Mouse (Mus musculus) hindbrain, embryonic 13.5 days (tissue): Measurements from ENCODE around the gene Rps11. TPM values are rescaled to one million over a fixed set of nuclear protein-coding genes. Genes with fewer than 3 reads are reported as not detected.
"Not testable (repeated sequence)": the region's sequence is repeated elsewhere in the genome, so short reads cannot be mapped to it uniquely, and the experiment has no call there.

Experiments
- ATAC-seq: fragments of 200-750 bp; cut with Nextera tagmentation; 2 replicates; pipeline ENCODE4 v1.8.0; 2017; ENCODE audit warnings: moderate TSS enrichment; ENCODE audit not compliant: low FRiP score
- H3K27ac ChIP-seq: fragments of 300-500 bp; sonication (generic); 2 replicates; pipeline ENCODE4 v1.5.1; 2015; ENCODE audit warnings: inconsistent platforms, mild to moderate bottlenecking, moderate library complexity
- H3K27me3 ChIP-seq: fragments of 300-500 bp; sonication (generic); 2 replicates; pipeline ENCODE4 v1.6.1; 2015; ENCODE audit warnings: mild to moderate bottlenecking, inconsistent platforms
- H3K36me3 ChIP-seq: fragments of 300-500 bp; sonication (generic); 2 replicates; pipeline ENCODE4 v1.6.1; 2015; ENCODE audit warnings: mild to moderate bottlenecking, inconsistent platforms
- H3K4me1 ChIP-seq: fragments of 300-500 bp; sonication (generic); replicated peaks from 2 replicates; pipeline ENCODE4 v1.6.1; 2015; ENCODE audit warnings: inconsistent platforms
- H3K4me2 ChIP-seq: fragments of 300-500 bp; sonication (generic); 2 replicates; pipeline ENCODE4 v1.6.1; 2015; ENCODE audit warnings: inconsistent platforms, mild to moderate bottlenecking, moderate library complexity
- H3K4me3 ChIP-seq: fragments of 300-500 bp; sonication (generic); 2 replicates; pipeline ENCODE4 v1.5.1; 2015; ENCODE audit warnings: mild to moderate bottlenecking, inconsistent platforms
- H3K9ac ChIP-seq: fragments of 300-500 bp; sonication (generic); 2 replicates; pipeline ENCODE4 v1.6.1; 2015; ENCODE audit warnings: mild to moderate bottlenecking, inconsistent platforms
- H3K9me3 ChIP-seq: fragments of 300-500 bp; sonication (generic); 2 replicates; pipeline ENCODE4 v1.6.1; 2016; ENCODE audit warnings: inconsistent platforms
- WGBS: fragments of 180-500 bp; shearing (Covaris S2); methylation state at CpG from one replicate; pipeline ENCODE4 v1.1.7; 2015; 5-methylcytosine and 5-hydroxymethylcytosine counted together
- polyA plus RNA-seq: library from polyadenylated mRNA; unstranded; fragments of >200 nt; fragmentation: Nextera tagmentation; extraction: Ambion mirVana; gene quantifications from 2 replicates; pipeline ENCODE4 v1.2.1, GENCODE M21; 2015

The Rps11 gene
- polyA plus RNA-seq, 1 experiment from 2014 or later = 999 TPM

- no peak overlapping the region for H3K27ac ChIP-seq
- no peak overlapping the region for H3K4me2 ChIP-seq
- no peaks in the 10 kb centered on the region for H3K27me3 ChIP-seq
- no peak for ATAC-seq
- H3K4me1 ChIP-seq = no peaks in the 10 kb centered on the region
- no peak overlapping the region for H3K9ac ChIP-seq
- H3K4me3 ChIP-seq = no peak overlapping the region
- WGBS = 89% methylated on average over 2 of the region's 2 CpGs
- no peaks in the 10 kb centered on the region for H3K9me3 ChIP-seq
- peaks cover 9% of the 10 kb centered on the region for H3K36me3 ChIP-seq
Measured at GRCm38 (mm10) chr7:45113476-45113875, 10.8 kb downstream of the Rps11 start.

DNA sequence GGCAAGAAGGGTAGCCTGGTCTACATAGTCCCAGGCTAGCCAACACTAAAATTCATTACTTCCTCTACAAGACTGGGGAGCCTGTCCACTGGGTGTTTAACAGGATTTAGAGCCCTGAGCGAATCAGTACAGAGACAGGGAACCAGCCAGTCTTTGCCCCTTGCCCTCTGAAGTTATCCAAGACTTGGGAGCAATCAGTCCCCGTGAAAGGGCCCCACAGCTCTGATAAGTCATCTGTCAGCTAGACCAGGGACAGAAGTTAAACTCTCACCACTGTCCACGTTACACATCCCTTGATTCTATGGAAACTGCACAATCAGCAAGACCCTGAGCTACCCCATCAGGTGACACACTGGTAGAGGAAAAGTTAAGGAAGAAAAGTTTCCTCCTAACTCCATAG, 11.7 kb downstream of the Rps11 start:
- H3K4me3 ChIP-seq = no peak overlapping the region
- no peak overlapping the region for H3K9ac ChIP-seq
- no peaks in the 10 kb centered on the region for H3K27me3 ChIP-seq
- no peaks in the 10 kb centered on the region for H3K4me1 ChIP-seq
- 74% methylated on average over 3 of the region's 3 CpGs for WGBS
- no peak for ATAC-seq
- no peak overlapping the region for H3K4me2 ChIP-seq
- H3K9me3 ChIP-seq = no peaks in the 10 kb centered on the region
- H3K36me3 ChIP-seq = peaks cover under 1% of the 10 kb centered on the region; the same call in 1 of the 2 replicates
- H3K27ac ChIP-seq = no peak overlapping the region

DNA sequence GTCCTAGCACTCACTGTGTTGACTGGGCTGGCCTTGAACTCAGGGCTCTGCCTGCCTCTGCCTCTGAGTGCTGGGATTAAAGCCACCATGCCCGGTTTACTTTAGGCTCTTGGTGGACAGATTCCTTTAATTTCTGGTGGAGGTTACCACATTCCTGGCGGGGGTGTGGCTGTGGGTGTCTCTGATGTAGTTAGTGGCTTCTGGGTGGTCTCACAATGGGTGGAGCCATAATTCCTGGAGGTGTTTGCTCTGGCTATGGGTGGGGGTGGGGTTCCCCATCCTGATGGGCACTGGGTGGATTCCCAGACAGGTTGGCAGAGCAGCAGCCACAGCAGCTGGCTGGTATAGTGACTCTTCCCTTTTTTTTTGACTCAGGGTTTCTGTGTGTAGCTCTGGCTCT, 12.3 kb downstream of the Rps11 start:
- Histone ChIP-seq H3K4me2 (no peak overlapping the region), H3K4me3 (no peak overlapping the region), H3K27me3 (no peaks in the 10 kb centered on the region), H3K9ac (no peak overlapping the region), H3K9me3 (no peaks in the 10 kb centered on the region), H3K4me1 (no peaks in the 10 kb centered on the region), H3K27ac (no peak overlapping the region), H3K36me3 (no peaks in the 10 kb centered on the region)
- 74% methylated on average over 2 of the region's 2 CpGs for WGBS
- no peak for ATAC-seq

DNA sequence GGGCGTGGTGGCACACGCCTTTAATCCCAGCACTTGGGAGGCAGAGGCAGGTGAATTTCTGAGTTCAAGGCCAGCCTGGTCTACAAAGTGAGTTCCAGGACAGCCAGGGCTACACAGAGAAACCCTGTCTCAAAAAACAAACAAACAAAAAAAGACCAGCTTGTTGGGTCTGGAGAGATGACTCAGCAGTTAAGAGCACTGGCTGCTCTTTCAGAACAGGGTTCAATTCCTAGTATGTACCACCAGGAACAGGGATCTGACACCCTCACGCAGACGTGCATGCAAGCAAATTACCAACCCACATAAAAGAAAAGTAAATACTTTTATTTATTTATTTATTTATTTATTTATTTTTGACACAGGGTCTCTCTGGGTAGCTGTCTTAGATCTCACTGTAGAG, 14.2 kb downstream of the Rps11 start:
- not testable (repeated sequence) for H3K9ac ChIP-seq, H3K27me3 ChIP-seq, H3K36me3 ChIP-seq, H3K4me3 ChIP-seq, H3K27ac ChIP-seq, H3K4me2 ChIP-seq, H3K9me3 ChIP-seq, ATAC-seq, H3K4me1 ChIP-seq
- WGBS = 91% methylated on average over 4 of the region's 4 CpGs

- H3K27me3 ChIP-seq = no peaks in the 10 kb centered on the region
- WGBS = 52% methylated on average over 5 of the region's 5 CpGs
- no peak overlapping the region for H3K4me3 ChIP-seq
- H3K4me2 ChIP-seq = no peak overlapping the region
- H3K9ac ChIP-seq = no peak overlapping the region
- peaks cover 4% of the 10 kb centered on the region; the same call in 1 of the 2 replicates for H3K4me1 ChIP-seq
- no peaks in the 10 kb centered on the region for H3K9me3 ChIP-seq
- ATAC-seq = no peak
- H3K27ac ChIP-seq = no peak overlapping the region
- H3K36me3 ChIP-seq = no peaks in the 10 kb centered on the region
Measured at GRCm38 (mm10) chr7:45107052-45107645, 17.1 kb downstream of the Rps11 start.

GRCm38 (mm10) chr7:45106441-45106840, 17.8 kb downstream of the Rps11 start:
- no peaks in the 10 kb centered on the region for H3K9me3 ChIP-seq
- no peak overlapping the region for H3K4me2 ChIP-seq
- H3K36me3 ChIP-seq = no peaks in the 10 kb centered on the region
- H3K27me3 ChIP-seq = no peaks in the 10 kb centered on the region
- no peak for ATAC-seq
- no peak overlapping the region for H3K27ac ChIP-seq
- H3K4me1 ChIP-seq = peaks cover 4% of the 10 kb centered on the region; the same call in 1 of the 2 replicates
- no peak overlapping the region for H3K4me3 ChIP-seq
- WGBS = 19% methylated on average over 6 of the region's 6 CpGs
- H3K9ac ChIP-seq = no peak overlapping the region

DNA sequence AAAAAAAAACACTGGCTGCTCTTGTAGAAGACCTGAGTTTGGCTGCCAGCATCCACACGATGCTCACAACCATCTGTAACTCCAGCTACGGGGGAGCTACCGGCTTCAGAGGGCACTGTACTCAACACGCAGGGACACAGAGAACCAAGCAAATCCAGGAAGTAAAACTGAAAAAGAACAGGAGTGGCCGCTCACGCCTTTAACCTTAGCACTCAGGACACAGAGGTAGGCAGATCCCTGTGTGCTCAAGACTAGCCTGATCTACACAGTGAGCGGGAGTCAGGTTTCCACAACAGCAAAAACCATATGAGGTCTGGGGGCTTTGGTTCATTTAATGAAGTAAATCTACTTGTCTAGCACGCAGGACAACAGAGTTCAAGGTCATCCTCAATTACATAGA, 18.7 kb downstream of the Rps11 start:
- Histone ChIP-seq H3K27me3 (no peaks in the 10 kb centered on the region), H3K4me2 (no peak overlapping the region), H3K27ac (no peak overlapping the region), H3K4me3 (no peak overlapping the region), H3K9me3 (no peaks in the 10 kb centered on the region), H3K4me1 (peaks cover 4% of the 10 kb centered on the region; the same call in 1 of the 2 replicates), H3K36me3 (no peaks in the 10 kb centered on the region), H3K9ac (no peak overlapping the region)
- no peak for ATAC-seq
- 81% methylated on average over 8 of the region's 8 CpGs for WGBS

DNA sequence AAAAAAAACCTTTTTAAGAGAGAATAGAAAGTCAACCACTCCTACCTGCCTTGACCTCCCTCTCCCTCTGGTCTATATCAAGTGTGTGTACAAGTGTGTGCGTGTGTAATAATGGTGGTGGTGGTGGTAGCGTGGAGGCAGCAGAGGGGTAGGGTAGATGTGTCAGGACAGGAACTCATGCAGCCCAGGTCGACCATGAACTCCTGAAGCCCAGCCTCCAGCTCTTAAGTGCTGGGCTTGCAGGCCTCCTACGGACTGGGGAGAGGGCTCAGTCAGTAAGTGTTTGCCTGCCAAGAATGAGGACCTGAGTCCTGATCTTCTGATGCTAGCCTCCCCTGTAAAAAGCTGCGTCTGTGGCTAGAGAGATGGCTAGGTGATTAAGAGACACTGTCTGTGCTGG, 19.3 kb downstream of the Rps11 start:
- H3K4me1 ChIP-seq = peaks cover 4% of the 10 kb centered on the region; the same call in 1 of the 2 replicates
- H3K27ac ChIP-seq = no peak overlapping the region
- H3K9me3 ChIP-seq = no peaks in the 10 kb centered on the region
- H3K36me3 ChIP-seq = no peaks in the 10 kb centered on the region
- no peak for ATAC-seq
- H3K9ac ChIP-seq = no peak overlapping the region
- 83% methylated on average over 5 of the region's 5 CpGs for WGBS
- H3K4me3 ChIP-seq = no peak overlapping the region
- H3K4me2 ChIP-seq = no peak overlapping the region
- no peaks in the 10 kb centered on the region for H3K27me3 ChIP-seq

DNA sequence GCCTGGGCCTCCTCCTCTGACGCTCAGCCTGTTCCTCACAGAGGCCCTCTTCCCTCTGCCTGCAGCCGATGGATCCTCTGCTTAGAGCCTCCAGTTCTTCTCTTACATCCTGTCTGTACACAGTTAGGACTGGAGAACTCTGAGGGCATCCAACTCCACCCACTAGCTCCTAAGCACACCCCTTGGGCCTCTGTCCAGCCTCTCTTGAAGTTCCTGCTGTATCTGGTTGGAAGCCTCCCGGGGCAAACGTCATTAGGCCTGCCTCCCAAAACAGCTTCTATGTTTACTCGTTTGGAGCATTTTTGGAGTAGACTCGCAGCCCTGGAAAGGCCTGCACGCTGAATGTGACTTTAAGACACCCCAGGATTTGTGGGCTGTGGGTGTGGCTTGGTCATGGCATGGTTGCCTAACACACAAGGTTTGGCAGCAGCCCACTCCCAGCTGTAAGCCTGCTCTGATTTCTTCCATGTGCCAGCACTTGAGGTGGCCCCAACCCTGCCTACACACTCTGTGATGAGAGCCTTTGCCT, 20.5 kb downstream of the Rps11 start, which contains the start of gene Fcgrt:
Gene Fcgrt (minus strand): TSS at position 200 of the 529 bp plus-strand sequence.
- Histone ChIP-seq H3K9me3 (no peaks in the 10 kb centered on the region), H3K4me3 (peak within 1 kb of the TSS; percentile 9; the same call in 1 of the 2 replicates), H3K36me3 (no peaks in the 10 kb centered on the region), H3K9ac (peak within 1 kb of the TSS; percentile 24; the same call in 1 of the 2 replicates), H3K27ac (no peak within 1 kb of the TSS), H3K27me3 (no peaks in the 10 kb centered on the region), H3K4me1 (peaks cover 4% of the 10 kb centered on the region; the same call in 1 of the 2 replicates), H3K4me2 (no peak within 1 kb of the TSS)
- 76% methylated on average over 7 of the region's 7 CpGs for WGBS
- no peak for ATAC-seq

DNA sequence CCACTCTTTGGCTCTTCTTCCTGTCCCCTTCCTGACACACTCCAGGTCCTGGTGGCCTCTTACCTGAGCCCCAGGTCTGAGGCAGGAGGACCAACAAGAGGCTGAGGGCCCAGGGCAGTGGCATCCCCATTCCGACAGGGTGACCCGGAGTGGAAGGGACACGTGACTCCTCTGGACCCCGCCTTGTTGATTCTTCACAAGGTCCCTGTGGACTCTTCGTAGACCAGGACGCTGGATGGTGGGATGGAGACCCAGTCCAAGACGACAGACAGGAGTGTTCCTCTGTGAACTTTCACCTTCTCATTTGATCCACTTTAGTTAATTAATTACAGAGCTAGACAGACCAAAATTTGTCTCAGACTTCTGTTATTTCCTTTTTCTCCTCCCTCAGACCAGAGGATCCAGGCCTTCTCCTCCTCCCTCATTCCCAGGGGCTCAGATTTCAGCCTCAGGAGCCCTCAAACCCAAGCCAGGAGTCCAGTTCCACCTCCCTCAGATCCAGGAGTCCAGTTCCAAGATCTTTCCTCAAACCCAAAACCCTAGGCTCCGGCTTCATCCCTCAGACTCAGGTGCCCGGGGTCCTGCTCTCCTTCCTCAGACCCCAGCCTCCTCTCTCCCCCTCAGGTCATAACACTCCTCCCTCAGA, 21.2 kb downstream of the Rps11 start:
- no peak overlapping the region for H3K4me2 ChIP-seq
- H3K27me3 ChIP-seq = no peaks in the 10 kb centered on the region
- no peaks in the 10 kb centered on the region for H3K36me3 ChIP-seq
- peak overlapping the region; percentile 9; the same call in 1 of the 2 replicates for H3K4me3 ChIP-seq
- ATAC-seq = no peak
- H3K9ac ChIP-seq = peak overlapping the region; percentile 24; the same call in 1 of the 2 replicates
- 80% methylated on average over 9 of the region's 9 CpGs for WGBS
- no peaks in the 10 kb centered on the region for H3K9me3 ChIP-seq
- peaks cover 4% of the 10 kb centered on the region; the same call in 1 of the 2 replicates for H3K4me1 ChIP-seq
- no peak overlapping the region for H3K27ac ChIP-seq

- H3K4me3 ChIP-seq = no peak overlapping the region
- peaks cover 4% of the 10 kb centered on the region; the same call in 1 of the 2 replicates for H3K4me1 ChIP-seq
- H3K9ac ChIP-seq = no peak overlapping the region
- H3K27ac ChIP-seq = no peak overlapping the region
- no peak for ATAC-seq
- no peaks in the 10 kb centered on the region for H3K9me3 ChIP-seq
- no peaks in the 10 kb centered on the region for H3K27me3 ChIP-seq
- H3K36me3 ChIP-seq = no peaks in the 10 kb centered on the region
- 87% methylated on average over 11 of the region's 11 CpGs for WGBS
- no peak overlapping the region for H3K4me2 ChIP-seq
Measured at GRCm38 (mm10) chr7:45102441-45102840, 21.8 kb downstream of the Rps11 start.

DNA sequence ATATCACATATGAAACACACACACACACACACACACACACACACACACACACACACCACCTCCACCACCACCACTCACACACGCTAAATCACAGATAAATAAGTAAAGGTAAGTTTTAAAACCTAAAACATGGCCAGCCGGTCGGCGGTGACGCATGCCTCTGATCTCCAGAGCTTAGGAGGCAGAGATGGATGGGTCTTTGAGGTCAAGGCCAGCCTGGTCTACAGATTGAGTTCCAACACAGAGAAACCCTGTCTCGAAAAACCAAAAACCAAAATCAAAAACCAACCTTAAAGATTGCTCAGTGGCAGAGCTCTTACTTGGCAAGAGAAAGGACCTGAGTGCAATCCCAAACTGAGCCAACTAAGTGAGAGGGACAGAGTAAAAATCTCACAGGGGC, 24.2 kb downstream of the Rps11 start:
- WGBS = 93% methylated on average over 6 of the region's 6 CpGs
- Histone ChIP-seq H3K9ac (no peak overlapping the region), H3K27ac (no peak overlapping the region), H3K4me2 (no peak overlapping the region), H3K36me3 (no peaks in the 10 kb centered on the region), H3K4me3 (no peak overlapping the region), H3K4me1 (no peaks in the 10 kb centered on the region), H3K9me3 (no peaks in the 10 kb centered on the region), H3K27me3 (no peaks in the 10 kb centered on the region)
- ATAC-seq = no peak
